Mouse (Mus musculus) intestine, postnatal 0 days (tissue): Measurements from ENCODE around the gene Acnat1. TPM values are rescaled to one million over a fixed set of nuclear protein-coding genes. Genes with fewer than 3 reads are reported as not detected.

ENCODE experiments used
- polyA plus RNA-seq: library from polyadenylated mRNA; unstranded; fragments of >200 nt; fragmentation: Nextera tagmentation; extraction: Ambion mirVana; gene quantifications from 2 replicates; pipeline ENCODE4 v1.2.1, GENCODE M21; 2015

Acnat1 gene
- polyA plus RNA-seq, 1 experiment from 2014 or later: 8.4 TPM

Other genes starting within 250 kb of the Acnat1 start
- gene Acnat2, start 65.8 kb downstream of the Acnat1 start, polyA plus RNA-seq: not detected in 2 replicates
- 0.52 and 0.64 TPM in 2 replicates for gene Baat, start 32.6 kb upstream of the Acnat1 start, polyA plus RNA-seq
- gene Mrpl50, start 47.2 kb upstream of the Acnat1 start, polyA plus RNA-seq: 46.0 and 46.3 TPM in 2 replicates
- 2.0 and 2.4 TPM in 2 replicates for gene Zfp189, start 47.3 kb upstream of the Acnat1 start, polyA plus RNA-seq
- gene Aldob, start 75.6 kb upstream of the Acnat1 start, polyA plus RNA-seq: 1,579 and 1,674 TPM in 2 replicates
- gene Tmem246, start 124.0 kb upstream of the Acnat1 start, polyA plus RNA-seq: 22.6 and 23.6 TPM in 2 replicates
- gene Rnf20, start 158.1 kb upstream of the Acnat1 start, polyA plus RNA-seq: 15.6 and 16.4 TPM in 2 replicates
- not detected in 2 replicates for gene Ppp3r2, start 208.1 kb upstream of the Acnat1 start, polyA plus RNA-seq